21 mouse cellular contexts compared by ENCODE assay signal in genomic region chr2:18985506-18985905, GRCm38 (mm10). TPM values are rescaled to one million over a fixed set of nuclear protein-coding genes. Genes with fewer than 3 reads are reported as not detected.
A peak's percentile ranks its signal among the peaks of the same experiment; 100 is the strongest.
DNase-seq lines count a peak whose midpoint lies in the region; TF ChIP-seq lines count a peak whose summit lies in the region.
"Had no signal": no experiment of that assay in that cellular context is flagged by ENCODE, and none has a peak within 500 bp of the region (broad histone marks: within the 10 kb centered on the region; RNA-seq: fewer than 3 reads in every experiment).

No protein-coding gene starts in this region.

- no peak for TF ChIP-seq CTCF in spleen, adult 2 months (IDR thresholded peaks at IDR 0.05; ENCODE audit: extremely low read depth, insufficient read depth, insufficient read length, insufficient replicate concordance)

- H3K27me3 ChIP-seq in spleen, adult 2 months (ENCODE audit: control insufficient read depth, insufficient read depth, low read length): no peaks in the 10 kb centered on the region
- H3K27me3 ChIP-seq: CH12.LX; embryonic facial prominence, embryonic 12.5 days; forebrain, embryonic 13.5 days; forebrain, embryonic 15.5 days; Patski had no signal

- no peak for DNase-seq in spleen, adult 2 months (ENCODE audit: low read depth in 1 of 2, low spot score in 2 of 2)
- DNase-seq in spleen, postnatal 36 days (ENCODE audit: low spot score in 2 of 2): no peak
- DNase-seq in 3T3-L1 (ENCODE audit: low read depth, low spot score): peak; percentile 53
- DNase-seq in ovary, adult 18-20 months (ENCODE audit: low spot score): no peak
- DNase-seq in gastrocnemius, adult 18-20 months (ENCODE audit: low spot score): no peak
- DNase-seq: adrenal gland, adult 8-10 months; adrenal gland, postnatal 14 days; adrenal gland, postnatal 36 days; B cell, adult 2 months; cerebellum, adult 11-12 months; cerebellum, adult 2 months; cerebellum, adult 9-10 months; cerebellum, postnatal 10 days; cerebellum, postnatal 25 days; forebrain, postnatal 0 days had no signal

- peaks cover 41% of the 10 kb centered on the region for H3K4me1 ChIP-seq in spleen, adult 2 months (ENCODE audit: control insufficient read depth, insufficient read depth, insufficient read length)
- H3K4me1 ChIP-seq: embryonic facial prominence, embryonic 10.5 days; embryonic facial prominence, embryonic 12.5 days; forebrain, embryonic 13.5 days; forebrain, embryonic 15.5 days had no signal

- WGBS in spleen, adult 2 months: 54% methylated on average over 3 of the region's 3 CpGs

- H3K36me3 ChIP-seq in spleen, adult 2 months (ENCODE audit: control insufficient read depth, insufficient read depth, low read length): no peaks in the 10 kb centered on the region
- H3K36me3 ChIP-seq: embryonic facial prominence, embryonic 10.5 days; embryonic facial prominence, embryonic 12.5 days; forebrain, embryonic 15.5 days had no signal

- no peak overlapping the region for H3K4me3 ChIP-seq in spleen, adult 2 months (ENCODE audit: extremely low read depth, insufficient read depth, insufficient read length)
- H3K4me3 ChIP-seq: embryonic facial prominence, embryonic 10.5 days; embryonic facial prominence, embryonic 12.5 days; forebrain, embryonic 13.5 days; forebrain, embryonic 15.5 days had no signal

- TF ChIP-seq POLR2A in spleen, adult 2 months (IDR thresholded peaks at IDR 0.05; ENCODE audit: low read depth, low read length): no peak

- peak overlapping the region; percentile 28; the same call in 1 of the 2 replicates for H3K27ac ChIP-seq in spleen, adult 2 months (ENCODE audit: insufficient read depth, low read length)
- H3K27ac ChIP-seq: embryonic facial prominence, embryonic 10.5 days; embryonic facial prominence, embryonic 12.5 days; forebrain, embryonic 13.5 days; forebrain, embryonic 15.5 days had no signal

RNA-seq across cellular contexts. Expression of gene Pip4k2a, which starts 12.4 kb away (rescaled TPM):
- polyA plus RNA-seq in spleen, adult 2 months (2012; rRNA removed): 21.4 and 21.8 TPM in 2 replicates
- total RNA-seq in gastrocnemius, adult 18-20 months (2021): 1 to 10 TPM; 2.6 to 2.7 TPM

RNA-seq across cellular contexts. Expression of gene 4930426L09Rik, which starts 12.6 kb away (rescaled TPM):
- 0.69 and 1.2 TPM in 2 replicates for polyA plus RNA-seq in spleen, adult 2 months (2012; rRNA removed)
- not detected for total RNA-seq in gastrocnemius, adult 18-20 months (2021)
